Mouse (Mus musculus): ENCODE results near the gene Ddx39b.

GRCm38 (mm10) chr17:35285431-35285830 lies 43.9 kb downstream of the Ddx39b start:
- TF ChIP-seq CTCF (IDR thresholded peaks at IDR 0.05 in 2 of 3, conservative IDR thresholded peaks at IDR 0.05 in 1 of 3; ENCODE audit: control insufficient read depth in 1 of 3, insufficient read depth in 1 of 3, low read depth in 2 of 3, low read length in 3 of 3, poor library complexity in 1 of 3, severe bottlenecking in 1 of 3) = no peak
- no peak for TF ChIP-seq RAD21 (IDR thresholded peaks at IDR 0.05; ENCODE audit: low read depth, low read length)
- TF ChIP-seq POLR2A (IDR thresholded peaks at IDR 0.05; ENCODE audit: control insufficient read depth in 1 of 2, insufficient read depth in 1 of 2, low read depth in 1 of 2, low read length in 2 of 2, poor library complexity in 1 of 2) = no peak
- no peak for TF ChIP-seq JUND (IDR thresholded peaks at IDR 0.05; ENCODE audit: low read depth, low read length)
- no peak for TF ChIP-seq HCFC1 (IDR thresholded peaks at IDR 0.05; ENCODE audit: low read depth, low read length)
- TF ChIP-seq UBTF (IDR thresholded peaks at IDR 0.05; ENCODE audit: borderline replicate concordance, insufficient read depth, low read depth, low read length) = no peak
- TF ChIP-seq TAL1 (IDR thresholded peaks at IDR 0.05; ENCODE audit: low read length) = no peak
- TF ChIP-seq ZC3H11A (IDR thresholded peaks at IDR 0.05; ENCODE audit: low read depth, low read length) = no peak
- TF ChIP-seq MAFK (IDR thresholded peaks at IDR 0.05; ENCODE audit: borderline replicate concordance, low read depth, low read length) = no peak
